Mouse (Mus musculus) embryo, embryonic 10 days (tissue): ENCODE results near the gene Card6.

ENCODE experiments used
- DNase-seq: peaks from one replicate; pipeline ENCODE4 v3.0.0-alpha.2; 2015; ENCODE audit warnings: low spot score

Gene Card6

DNA sequence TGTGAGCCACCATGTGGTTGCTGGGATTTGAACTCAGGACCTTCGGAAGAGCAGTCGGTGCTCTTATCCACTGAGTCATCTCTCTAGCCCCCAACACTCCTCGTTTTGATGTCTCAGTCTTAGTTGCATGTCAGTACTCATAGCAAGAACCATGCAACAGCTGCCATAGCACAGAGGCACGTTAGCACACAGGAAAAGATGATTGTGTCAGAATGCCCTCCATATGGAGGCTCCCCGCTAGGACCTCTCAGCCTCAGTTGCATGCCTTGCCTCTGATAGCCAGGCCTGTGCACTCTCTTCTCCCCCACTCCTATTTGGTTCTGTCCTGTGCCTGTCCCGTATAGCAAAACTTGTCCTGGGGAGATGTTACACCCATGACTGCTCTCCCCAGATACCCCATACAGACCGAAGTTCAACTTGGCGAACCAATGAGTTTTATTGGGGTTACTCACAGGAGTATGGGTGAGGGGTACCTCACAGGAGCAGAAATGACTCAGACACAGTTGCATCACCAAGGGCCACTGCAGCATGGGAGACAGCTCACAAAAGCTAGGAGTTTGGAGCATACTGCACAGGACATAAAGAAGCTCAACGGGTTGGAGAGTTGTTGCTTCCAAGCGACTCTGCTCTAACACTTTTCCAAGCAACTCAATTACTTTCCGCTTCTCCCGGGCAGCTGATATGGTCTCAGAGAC, 20.9 kb upstream of the Card6 start:
- no peak for DNase-seq

DNA sequence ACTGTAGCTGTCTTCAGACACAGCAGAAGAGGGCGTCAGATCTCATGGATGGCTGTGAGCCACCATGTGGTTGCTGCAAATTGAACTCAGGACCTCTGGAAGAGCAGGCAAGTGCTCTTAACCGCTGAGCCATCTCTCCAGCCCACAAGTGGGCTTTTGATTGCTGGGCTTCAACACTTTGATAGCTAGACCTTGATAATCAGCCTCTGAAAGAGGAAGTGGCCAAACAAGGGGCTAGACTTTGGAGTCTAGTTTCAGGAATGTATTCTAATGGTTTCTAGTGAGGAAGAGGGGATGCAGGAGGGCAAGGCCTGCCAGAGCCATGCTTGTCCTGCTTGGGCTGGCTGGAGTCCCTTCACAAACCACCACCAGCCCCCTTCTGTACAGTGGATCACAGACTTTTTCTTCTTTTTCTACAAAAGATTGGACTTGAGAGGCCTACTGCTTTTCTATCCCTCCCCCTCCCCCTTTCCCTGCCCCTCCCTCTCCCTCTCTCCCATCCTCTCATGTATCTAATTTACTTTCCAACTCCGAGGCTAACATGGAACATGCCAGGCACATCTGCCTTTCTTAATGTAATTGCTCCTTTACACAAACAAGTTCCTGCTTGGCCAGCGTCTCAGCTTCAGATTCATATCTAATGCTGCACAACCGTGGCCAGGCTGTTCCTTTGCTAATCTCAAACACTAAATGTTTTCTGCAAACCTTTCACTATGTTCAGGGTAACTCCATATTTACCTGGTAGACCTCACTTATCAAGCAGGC, 20.0 kb upstream of the Card6 start:
- no peak for DNase-seq

DNA sequence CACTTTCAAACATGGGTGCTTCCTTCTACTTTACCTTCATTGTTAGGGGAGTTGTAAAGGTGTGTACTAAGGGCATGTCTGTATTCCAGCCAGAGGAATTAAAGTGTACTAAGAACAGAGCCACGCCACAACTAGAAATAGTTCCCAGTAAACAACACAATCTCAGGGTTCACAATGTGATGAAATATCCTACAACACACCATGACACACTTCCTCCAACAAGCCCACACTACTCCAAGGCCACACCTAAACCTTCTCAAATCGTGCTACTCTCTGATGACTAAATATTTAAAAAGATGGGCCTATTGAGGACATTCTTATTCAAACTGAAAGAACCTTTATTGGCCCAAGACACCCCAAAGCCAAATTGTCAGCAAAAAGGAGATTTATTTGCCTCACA, 19.1 kb upstream of the Card6 start:
- DNase-seq = no peak

DNA sequence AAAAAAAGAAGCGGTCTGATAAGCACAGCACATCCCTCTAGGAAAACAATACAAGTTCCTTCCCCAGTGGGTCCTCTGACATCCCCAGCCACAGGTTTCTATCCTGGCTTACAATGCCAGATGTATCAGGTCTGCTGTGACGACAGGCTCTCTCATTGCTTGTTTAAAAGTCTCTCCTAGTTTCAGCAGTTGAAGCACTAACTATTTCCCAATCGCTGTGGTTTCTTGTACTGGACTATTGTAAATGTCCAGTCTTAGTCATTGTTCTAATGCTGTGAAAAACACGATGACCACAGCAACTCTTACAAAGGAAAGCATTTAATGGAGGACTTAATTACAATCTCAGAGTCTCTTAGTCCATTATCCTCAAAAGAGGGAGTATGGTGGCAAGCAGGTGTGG, 18.1 kb upstream of the Card6 start:
- no peak for DNase-seq

DNA sequence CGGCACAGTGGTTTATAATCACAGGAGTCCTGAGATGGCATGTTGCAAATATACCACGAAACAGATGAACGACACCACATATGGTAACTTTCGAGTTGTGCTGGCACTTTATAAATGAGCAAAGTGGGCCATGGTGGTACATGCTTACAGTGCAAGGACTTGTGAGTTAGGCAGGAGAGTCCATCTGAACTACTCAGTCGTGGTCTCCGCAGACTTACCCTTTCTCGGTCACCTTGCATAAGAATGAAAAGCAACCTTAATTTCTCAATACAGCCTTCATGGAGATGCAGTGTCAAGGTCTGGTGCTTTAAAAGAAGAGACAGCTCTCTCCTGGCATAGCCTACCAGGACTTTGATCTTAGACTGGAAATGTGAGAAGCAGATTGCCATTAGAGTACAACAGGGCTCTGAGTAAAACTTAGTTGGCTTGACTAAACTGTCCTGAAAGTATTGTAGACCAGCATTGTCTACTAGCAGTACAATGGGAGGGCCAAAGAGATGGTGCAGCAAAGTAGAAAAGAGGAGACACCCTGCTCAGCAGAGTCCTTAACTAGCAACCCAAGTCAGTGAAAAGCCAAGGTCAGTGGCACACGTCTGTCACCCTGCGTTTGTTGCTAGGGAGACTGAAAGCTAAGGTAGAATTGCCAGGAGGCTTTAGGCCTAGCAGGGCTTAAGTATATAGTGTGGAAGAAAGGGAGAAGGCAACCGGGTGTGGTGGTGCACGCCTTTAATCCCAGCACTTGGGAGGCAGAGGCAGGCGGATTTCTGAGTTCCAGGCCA, 13.4 kb upstream of the Card6 start:
- peak; percentile 30 for DNase-seq

DNA sequence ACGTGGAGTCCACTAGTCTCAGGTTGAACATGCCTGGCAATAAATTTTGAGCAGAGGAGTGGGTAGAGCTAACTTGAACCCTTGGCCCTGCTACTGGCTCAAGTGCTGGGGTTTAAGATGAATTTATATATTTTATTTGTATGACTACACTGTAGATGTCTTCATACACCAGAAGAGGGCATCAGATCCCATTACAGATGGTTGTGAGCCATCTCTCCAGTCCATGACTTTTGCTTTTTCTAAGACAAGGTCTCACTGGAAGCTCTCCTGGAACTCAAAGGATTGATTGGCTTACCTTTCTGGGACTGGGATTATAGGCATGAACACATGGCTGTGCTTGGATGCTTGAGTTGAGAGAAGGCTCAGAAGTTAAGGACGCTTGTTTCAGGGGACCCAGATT, 11.4 kb upstream of the Card6 start:
- DNase-seq = no peak

DNA sequence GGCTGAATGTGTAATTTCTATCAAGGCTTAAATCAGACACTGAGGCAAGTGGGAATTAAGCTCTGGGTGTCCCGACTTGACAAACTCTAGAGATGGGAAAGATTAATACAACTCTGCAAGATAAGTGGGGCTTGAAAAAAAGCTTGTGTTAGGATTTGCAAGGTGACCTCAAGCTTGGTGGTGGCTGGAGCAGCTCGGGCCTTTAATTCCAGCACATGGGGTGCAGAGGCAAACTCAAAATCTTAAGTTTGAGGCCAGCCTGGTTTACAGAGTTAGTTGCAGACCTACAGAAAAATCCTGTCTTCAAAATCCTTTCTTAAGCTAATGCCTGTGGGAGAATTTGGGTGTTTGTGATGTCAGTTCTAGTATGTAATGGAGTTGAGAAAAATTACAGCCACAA, 10.9 kb upstream of the Card6 start:
- DNase-seq = no peak

DNA sequence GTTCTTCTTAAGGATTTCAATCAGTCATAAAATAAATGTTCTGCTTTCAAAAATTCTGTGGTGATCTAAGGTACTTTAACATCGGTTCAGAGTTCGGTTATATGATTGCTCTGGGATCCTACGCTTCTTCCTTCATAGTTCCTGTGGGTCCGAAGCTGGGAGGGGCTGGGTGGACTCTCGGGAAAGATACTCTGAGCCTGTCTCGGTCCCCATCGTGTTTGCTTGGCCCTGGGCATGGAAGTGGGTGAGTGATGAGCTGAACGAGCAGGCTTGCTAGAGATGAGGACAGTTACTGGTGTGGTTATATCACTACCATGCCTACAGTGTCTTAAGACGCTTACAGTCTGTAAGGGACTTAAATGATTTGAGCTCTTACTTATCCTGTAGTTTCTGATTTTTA, 10.3 kb upstream of the Card6 start:
- DNase-seq = no peak

DNA sequence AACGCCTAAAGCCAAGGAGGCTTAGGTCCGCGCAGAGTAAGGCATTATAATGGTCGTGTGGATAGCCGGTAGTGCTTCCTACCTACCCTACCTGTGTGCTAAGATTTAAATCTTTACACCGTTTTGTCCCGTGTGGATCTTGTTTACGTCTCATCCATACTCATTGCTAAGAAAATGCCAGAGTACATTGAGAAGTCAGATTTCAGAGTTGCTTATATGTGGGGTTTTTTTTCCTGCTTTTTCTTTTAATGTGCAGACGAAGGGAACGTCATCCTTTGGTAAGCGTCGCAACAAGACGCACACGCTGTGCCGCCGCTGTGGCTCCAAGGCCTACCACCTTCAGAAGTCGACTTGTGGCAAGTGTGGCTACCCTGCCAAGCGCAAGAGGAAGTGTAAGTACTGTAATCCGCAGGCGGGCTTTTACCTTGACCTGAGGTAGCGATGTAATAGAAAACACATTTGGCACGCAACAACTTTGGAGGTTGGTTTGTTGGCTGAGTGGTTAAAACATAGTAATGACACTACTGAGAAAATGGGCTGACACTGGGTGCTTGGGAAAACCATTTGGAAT, 8.8 kb upstream of the Card6 start:
- no peak for DNase-seq

DNA sequence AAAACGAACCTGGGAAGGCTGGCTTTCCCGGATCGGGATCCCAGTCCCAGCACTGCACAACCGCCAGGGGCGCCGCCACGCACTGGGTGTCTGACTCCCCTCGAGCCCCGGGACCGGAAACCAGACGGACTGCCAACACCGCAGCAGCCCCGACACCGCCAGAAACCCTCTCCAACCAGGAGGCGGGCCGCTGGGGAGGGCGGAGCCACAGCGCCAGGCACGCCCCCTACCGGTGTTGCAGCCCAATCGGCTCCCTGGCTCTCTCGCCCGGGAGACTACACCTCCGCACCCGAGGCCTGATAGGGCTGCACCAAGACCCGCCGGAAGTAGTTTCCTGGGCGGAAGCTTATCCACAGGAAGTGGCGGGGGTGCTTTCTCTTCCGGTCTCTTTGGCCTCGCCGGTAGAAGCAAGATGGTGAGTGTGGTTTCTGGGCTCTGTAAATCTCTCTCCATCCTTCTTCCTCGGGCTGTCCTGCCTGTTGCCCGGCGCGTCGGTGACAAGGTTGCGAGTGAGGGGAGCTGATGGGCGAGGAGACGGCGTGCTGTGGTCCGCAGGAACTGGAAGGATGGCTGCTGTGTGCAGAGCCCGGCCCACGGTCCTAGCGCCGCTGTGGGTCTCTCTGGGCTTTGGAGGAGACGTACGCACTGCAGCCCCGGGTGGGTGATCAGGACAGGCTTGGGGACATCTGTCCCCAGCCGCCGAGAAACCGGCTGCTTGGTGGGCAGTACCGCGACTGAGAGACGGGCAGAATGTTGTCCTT, 8.1 kb upstream of the Card6 start, which contains the start of gene Rpl37:
Gene Rpl37, plus strand, starts transcription at position 376 of the 761 bp plus-strand sequence.
- peak; percentile 97 for DNase-seq

DNA sequence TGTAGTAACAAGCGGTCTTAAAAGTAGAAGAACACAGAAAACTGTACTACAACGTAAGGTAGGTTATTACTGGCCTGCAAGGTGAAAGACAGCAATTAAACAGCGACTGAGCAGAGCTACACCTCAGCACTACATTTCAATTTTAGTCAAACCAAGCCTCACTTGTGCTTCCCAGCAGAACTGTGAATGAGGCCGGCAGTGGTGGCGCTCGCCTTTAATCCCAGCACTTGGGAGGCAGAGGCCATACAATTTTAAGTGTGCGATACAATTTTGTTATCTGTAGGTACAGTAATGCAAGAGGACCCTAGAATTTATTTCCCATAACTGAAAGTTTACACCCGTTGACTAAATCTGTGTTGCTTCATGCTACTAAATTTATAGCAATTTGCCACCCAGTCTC, 6.8 kb upstream of the Card6 start:
- no peak for DNase-seq

DNA sequence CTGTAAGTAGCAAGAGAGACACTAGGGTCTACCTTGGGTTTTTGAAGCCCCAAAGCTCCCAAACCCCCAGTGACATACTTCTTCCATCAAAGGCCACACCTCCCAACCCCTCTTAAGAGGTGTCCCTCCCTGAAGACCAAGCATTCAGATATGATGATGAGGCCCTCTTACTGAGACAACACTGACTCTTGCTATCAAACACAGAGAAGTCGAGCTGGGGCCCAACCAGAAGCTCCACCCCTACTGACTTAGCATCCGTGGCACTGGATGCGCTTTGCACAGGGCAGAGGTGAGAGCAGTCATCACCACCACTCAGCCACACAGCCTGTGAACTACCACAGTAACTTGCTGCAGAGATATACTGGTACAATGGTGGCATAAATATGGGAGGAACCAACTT, 4.3 kb upstream of the Card6 start:
- DNase-seq = no peak

DNA sequence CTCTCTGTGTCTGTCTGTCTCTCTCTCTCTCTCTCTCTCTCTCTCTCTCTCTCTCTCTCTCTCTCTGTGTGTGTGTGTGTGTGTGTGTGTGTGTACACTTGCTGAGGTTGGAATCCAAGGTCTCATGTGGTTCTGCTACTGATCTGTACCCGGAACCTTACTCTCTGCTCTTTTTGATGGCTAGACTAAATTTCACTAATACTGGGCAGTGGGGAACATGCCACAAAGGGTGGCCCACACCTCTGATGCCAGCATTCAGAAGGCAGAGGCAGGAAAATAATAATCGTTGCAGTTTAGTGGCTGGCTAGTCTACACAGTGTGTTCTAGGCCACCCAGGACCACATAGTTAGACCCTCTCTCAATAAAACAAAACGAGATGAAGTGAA, 309 bp upstream of the Card6 start:
- DNase-seq = no peak

DNA sequence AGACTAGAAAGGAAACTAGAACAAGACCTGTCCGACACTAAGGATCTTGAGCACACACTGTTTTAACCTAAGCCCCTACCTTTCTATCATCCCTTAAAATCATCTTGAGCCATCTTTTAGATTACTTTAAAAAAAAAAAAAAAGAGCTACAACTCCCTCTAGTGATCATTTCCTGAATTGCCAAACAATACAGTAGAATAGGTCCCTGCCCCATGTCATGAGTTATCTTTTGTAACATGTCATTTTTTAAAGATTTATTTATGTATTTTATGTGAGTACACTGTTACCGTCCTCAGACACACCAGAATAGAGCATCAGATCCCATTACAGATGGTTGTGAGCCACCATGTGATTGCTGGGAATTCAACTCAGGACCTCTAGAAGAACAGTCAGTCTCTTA, 2.0 kb downstream of the Card6 start:
- DNase-seq = no peak

DNA sequence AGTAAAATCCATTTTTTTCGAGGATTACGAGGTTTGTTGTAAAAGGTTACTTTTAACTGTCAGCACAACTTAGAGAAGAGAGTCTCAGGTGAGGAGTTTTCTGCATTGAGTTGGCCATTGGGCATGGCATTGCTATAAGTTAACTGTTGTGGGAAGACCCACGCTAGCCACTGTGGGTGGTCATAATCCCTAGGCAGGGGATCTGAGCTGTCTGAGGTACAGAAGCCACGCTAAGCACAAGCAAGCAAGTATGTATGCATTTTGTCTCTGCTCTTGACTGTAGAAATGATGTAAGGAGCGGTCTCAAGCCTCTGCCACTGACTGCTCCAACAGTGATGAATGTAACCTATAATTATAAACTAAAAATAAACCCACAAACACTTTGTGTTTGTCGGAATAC, 2.4 kb downstream of the Card6 start:
- DNase-seq = no peak

DNA sequence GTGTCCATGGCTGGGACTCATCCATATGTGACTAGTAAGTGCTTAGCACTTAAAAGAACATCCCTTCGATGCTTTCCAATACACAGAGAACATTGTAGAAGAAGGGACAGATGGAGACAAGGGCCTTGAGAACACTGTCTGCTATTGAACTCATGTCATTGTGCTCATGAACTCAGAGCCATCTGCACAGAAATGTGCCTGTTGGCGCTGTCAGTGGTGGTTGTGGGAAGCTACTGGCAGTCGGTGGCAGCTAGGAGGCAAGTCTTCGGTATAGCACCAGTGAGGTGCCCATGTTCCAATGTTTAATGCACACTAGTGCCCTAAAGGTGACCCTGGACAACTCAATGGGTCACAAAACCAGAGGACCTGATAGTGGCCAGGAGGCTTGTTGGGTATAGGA, 6.0 kb downstream of the Card6 start:
- no peak for DNase-seq

DNA sequence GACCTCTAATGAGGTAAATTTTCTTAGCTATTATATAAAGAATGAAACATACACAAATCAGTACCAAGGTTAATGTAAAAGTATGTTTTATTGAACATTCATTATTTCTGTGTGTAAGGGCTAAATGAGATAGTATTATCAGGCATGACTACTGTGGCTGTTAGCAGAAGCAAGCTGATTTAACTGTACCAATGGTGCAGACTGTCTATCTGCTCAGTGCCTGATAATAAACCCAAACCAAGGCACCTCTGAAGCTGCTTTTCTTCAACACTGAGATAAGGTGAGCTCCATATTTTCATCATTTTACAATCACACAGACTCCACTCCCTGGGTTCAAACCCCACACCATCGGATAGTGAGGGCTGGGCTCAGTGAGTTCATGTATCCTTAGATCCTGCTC, 11.0 kb downstream of the Card6 start:
- DNase-seq = no peak

DNA sequence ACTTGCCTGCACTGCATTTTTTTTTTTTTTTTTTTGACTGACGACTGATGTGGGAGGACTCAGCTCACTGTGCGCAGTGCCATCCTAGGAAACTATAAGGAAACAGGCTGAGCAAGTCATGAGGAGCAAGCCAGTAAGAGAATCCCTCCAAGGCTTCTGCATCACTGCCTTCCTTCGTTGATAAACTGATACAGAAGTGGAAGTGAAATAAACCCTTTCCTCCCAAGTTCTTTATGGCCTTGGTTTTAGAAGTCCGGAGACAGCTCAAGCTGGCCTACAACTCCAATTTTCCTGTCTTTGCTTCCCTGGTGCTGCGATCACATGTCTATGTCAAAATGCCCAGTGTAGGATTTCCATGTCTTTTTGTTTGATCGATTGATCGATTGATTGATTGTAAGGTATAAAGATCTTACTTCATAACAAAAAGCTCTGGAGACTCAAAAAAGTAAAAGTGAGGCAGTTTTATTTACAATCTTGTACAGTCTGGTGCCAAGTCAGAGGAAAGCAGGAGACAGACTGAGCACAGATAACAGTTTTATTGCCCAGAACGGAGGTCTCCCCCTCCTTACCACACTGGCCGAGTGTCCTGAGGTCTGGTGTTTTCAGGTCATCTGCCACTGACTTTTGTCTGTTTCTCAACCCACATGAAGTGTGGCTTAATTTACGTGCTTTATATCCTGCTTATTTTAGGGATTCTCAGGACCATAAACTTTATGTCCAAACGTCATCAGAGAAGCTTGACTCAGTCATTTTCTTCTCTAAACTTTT, 12.6 kb downstream of the Card6 start:
- no peak for DNase-seq

DNA sequence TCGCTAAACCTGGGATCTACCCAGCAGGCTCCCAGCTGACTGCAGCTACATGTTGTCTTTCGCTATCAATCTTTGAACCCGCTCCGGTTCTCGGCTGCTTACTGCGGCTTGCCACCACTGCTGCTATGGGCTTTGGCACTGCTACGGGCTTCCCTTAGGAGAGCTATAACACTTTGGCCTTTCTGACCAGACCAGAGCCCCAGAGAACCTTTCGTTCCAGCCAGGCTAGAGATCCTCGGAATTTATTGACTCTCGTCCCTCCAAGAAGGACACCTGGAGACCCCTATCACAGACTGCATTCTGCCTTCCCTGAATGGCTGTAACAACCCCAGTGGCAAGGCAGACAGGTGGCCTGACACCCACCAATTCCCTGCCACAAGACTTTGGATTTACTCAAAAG, 18.2 kb downstream of the Card6 start:
- DNase-seq = no peak

DNA sequence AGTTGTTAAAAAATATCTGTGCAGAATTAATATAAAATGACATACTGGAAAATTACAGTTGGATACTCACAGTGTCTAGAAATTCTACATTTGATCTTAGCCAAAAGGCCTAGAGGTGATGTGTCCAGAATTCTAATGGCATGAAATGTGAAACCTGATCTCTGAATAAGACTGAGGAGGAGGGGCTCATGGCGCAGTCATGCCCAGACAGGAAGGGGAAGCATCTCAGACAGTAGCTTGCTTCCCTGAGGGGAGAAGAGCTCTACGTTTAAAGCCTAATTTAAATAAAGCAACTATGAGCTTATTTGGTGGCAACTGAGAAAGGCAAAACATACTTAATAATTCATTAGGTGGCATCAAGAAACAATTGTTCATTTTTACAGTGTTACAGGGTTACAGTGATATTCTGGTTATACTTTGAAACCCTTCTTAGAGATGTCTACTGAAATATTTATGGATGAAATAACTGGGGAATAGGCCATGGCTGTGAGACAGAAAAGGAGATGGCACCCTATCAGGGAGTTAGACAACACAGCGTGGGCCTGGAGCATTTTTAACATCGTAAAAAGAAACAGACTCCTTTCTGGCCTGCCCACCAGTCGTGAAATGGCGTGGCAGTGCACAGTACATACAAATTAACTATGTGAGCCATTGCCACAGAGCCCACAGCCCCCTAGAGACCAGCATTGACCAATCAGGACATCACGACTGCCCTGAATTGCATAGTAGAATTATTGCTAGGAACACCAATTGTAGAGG, 19.3 kb downstream of the Card6 start:
- peak; percentile 35 for DNase-seq
